Mouse (Mus musculus) lung, postnatal 0 days (tissue): Measurements from ENCODE around the gene Zbtb38. TPM values are rescaled to one million over a fixed set of nuclear protein-coding genes. Genes with fewer than 3 reads are reported as not detected.

ENCODE experiments used
- ATAC-seq: fragments of 200-750 bp; cut with Nextera tagmentation; 2 replicates; pipeline ENCODE4 v1.8.0; 2017; ENCODE audit warnings: moderate library complexity
- DNase-seq: peaks from one replicate; pipeline ENCODE4 v3.0.0-alpha.2; 2016; ENCODE audit warnings: low spot score
- H3K27ac ChIP-seq: fragments of 300-500 bp; sonication (generic); 2 replicates; pipeline ENCODE4 v1.5.1; 2014; ENCODE audit warnings: antibody characterized with exemption, mild to moderate bottlenecking, low read length, mixed read lengths
- H3K27me3 ChIP-seq: fragments of 300-500 bp; sonication (generic); replicated peaks from 2 replicates; pipeline ENCODE4 v1.6.1; 2014; ENCODE audit warnings: low read length, mixed read lengths; ENCODE audit not compliant: insufficient read depth
- H3K36me3 ChIP-seq: fragments of 300-500 bp; sonication (generic); 2 replicates; pipeline ENCODE4 v1.6.1; 2014; ENCODE audit warnings: low read length, mixed read lengths; ENCODE audit not compliant: insufficient read depth
- H3K4me1 ChIP-seq: fragments of 300-500 bp; sonication (generic); 2 replicates; pipeline ENCODE4 v1.6.1; 2014; ENCODE audit warnings: antibody characterized with exemption, low read depth, low read length, mixed read lengths; ENCODE audit not compliant: insufficient read depth
- H3K4me2 ChIP-seq: fragments of 300-500 bp; sonication (generic); replicated peaks from 2 replicates; pipeline ENCODE4 v1.6.1; 2014; ENCODE audit warnings: low read depth, mild to moderate bottlenecking, low read length, moderate library complexity, mixed read lengths
- H3K4me3 ChIP-seq: fragments of 300-500 bp; sonication (generic); 2 replicates; pipeline ENCODE4 v1.5.1; 2014; ENCODE audit warnings: low read depth, low read length
- H3K9ac ChIP-seq: fragments of 300-500 bp; sonication (generic); replicated peaks from 2 replicates; pipeline ENCODE4 v1.6.1; 2014; ENCODE audit warnings: low read depth, mild to moderate bottlenecking
- H3K9me3 ChIP-seq: fragments of 300-500 bp; sonication (generic); 2 replicates; pipeline ENCODE4 v1.6.1; 2016; ENCODE audit warnings: low read length, mixed read lengths
- CTCF ChIP-seq: IDR thresholded peaks from 2 replicates; pipeline ENCODE4 v1.5.1; 2016; ENCODE audit warnings: antibody characterized with exemption, mild to moderate bottlenecking
- EP300 ChIP-seq: IDR thresholded peaks from 2 replicates; pipeline ENCODE4 v1.6.1; 2016; ENCODE audit warnings: antibody characterized with exemption, mild to moderate bottlenecking, control low read depth
- WGBS: fragments of 180-500 bp; shearing (Covaris S2); extraction: QIAGEN DNeasy Blood & Tissue Kit; methylation state at CpG from one replicate; pipeline ENCODE4 v1.1.7; 2014; 5-methylcytosine and 5-hydroxymethylcytosine counted together
- polyA plus RNA-seq: library from polyadenylated mRNA; unstranded; fragments of >200 nt; fragmentation: Nextera tagmentation; extraction: Ambion mirVana; gene quantifications from 2 replicates; pipeline ENCODE4 v1.2.1, GENCODE M21; 2015

Zbtb38 gene
- polyA plus RNA-seq, 1 experiment from 2014 or later: 31.8 TPM

GRCm38 (mm10) chr9:96689076-96689475 lies 63.6 kb downstream of the Zbtb38 start:
- Histone ChIP-seq H3K4me1 (no peaks in the 10 kb centered on the region), H3K27me3 (no peaks in the 10 kb centered on the region), H3K4me2 (no peak overlapping the region), H3K27ac (peak overlapping the region; percentile 1; the same call in 1 of the 2 replicates), H3K9me3 (no peaks in the 10 kb centered on the region), H3K36me3 (peaks cover 5% of the 10 kb centered on the region; the same call in 1 of the 2 replicates), H3K9ac (no peak overlapping the region), H3K4me3 (no peak overlapping the region)
- WGBS: 57% methylated on average over 4 of the region's 4 CpGs
- ATAC-seq: peak; percentile 75
- TF ChIP-seq CTCF: no peak
- no peak for TF ChIP-seq EP300
- DNase-seq: peak; percentile 82

GRCm38 (mm10) chr9:96688194-96688875 lies 64.3 kb downstream of the Zbtb38 start:
- H3K27ac ChIP-seq: peak overlapping the region; percentile 59; the same call in 1 of the 2 replicates
- H3K4me2 ChIP-seq: no peak overlapping the region
- no peak overlapping the region for H3K9ac ChIP-seq
- TF ChIP-seq CTCF (no peak), EP300 (no peak)
- DNase-seq: peak; percentile 70
- peak; percentile 32 for ATAC-seq
- peaks cover 5% of the 10 kb centered on the region; the same call in 1 of the 2 replicates for H3K36me3 ChIP-seq
- H3K9me3 ChIP-seq: no peaks in the 10 kb centered on the region
- 55% methylated on average over 21 of the region's 21 CpGs for WGBS
- no peaks in the 10 kb centered on the region for H3K4me1 ChIP-seq
- no peak overlapping the region for H3K4me3 ChIP-seq
- no peaks in the 10 kb centered on the region for H3K27me3 ChIP-seq

DNA sequence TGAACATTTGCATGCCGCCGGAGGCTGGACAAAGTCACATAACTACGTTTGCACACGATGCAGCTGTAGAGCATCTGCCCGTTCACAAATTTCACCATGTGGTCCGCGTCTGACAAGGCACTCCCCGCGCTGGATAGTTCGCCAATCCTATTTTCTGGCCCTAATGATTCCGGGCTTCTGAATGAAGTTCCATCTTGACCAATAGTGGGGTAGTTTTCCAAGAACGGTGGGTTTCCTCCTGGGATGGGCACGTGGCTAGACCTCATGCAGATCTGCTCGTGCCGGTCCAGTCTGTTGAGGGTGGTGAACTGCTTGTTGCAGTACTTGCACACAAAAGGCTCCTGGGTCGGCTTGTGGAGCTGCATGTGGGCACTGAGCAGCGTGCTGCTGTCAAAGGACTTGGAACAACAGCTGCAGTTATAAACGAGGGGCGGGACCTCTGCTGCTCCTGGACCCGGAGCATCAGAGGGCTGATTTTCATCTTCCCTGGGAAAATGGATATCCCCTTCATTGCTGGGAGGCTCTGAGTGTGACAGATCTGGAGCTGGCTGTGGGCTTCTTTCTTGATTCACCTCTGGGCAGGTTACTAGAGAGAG lies 64.9 kb downstream of the Zbtb38 start:
- 76% methylated on average over 20 of the region's 20 CpGs for WGBS
- Histone ChIP-seq H3K27ac (peak overlapping the region; percentile 59; the same call in 1 of the 2 replicates), H3K36me3 (peaks cover 5% of the 10 kb centered on the region; the same call in 1 of the 2 replicates), H3K9me3 (no peaks in the 10 kb centered on the region), H3K9ac (no peak overlapping the region), H3K27me3 (no peaks in the 10 kb centered on the region), H3K4me2 (no peak overlapping the region), H3K4me1 (no peaks in the 10 kb centered on the region), H3K4me3 (no peak overlapping the region)
- DNase-seq: no peak
- TF ChIP-seq EP300 (no peak), CTCF (no peak)
- ATAC-seq: no peak

DNA sequence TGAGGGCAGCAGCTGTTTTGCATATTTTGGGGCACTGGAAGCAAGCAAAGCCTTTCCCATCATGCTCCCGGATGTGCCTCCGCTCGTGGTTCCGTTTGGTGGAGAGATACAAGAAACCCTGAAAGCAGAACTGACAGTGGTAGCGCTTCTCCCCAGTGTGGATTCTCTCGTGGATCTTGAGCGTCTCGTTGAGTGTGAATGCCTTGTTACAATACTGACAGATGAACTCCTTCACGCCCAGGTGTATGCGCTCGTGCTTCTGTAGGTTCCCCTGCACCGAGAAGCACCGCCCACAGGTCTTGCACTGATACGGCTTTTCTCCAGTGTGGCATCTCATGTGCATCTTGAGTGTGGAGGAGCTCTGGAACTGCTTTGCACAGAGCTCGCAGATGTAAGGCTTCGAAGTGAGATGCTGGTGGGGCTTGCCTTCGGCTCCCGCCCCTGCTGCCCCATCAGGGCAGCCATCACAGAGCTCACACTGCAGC lies 67.0 kb downstream of the Zbtb38 start:
- no peak overlapping the region for H3K4me3 ChIP-seq
- DNase-seq (no peak), ATAC-seq (no peak)
- TF ChIP-seq EP300 (no peak), CTCF (no peak)
- 90% methylated on average over 18 of the region's 18 CpGs for WGBS
- H3K4me1 ChIP-seq: no peaks in the 10 kb centered on the region
- no peak overlapping the region for H3K27ac ChIP-seq
- no peaks in the 10 kb centered on the region for H3K27me3 ChIP-seq
- H3K9me3 ChIP-seq: no peaks in the 10 kb centered on the region
- no peak overlapping the region for H3K9ac ChIP-seq
- no peak overlapping the region for H3K4me2 ChIP-seq
- peaks cover 5% of the 10 kb centered on the region; the same call in 1 of the 2 replicates for H3K36me3 ChIP-seq

GRCm38 (mm10) chr9:96684866-96685599 lies 67.6 kb downstream of the Zbtb38 start:
- Histone ChIP-seq H3K9ac (no peak overlapping the region), H3K4me1 (no peaks in the 10 kb centered on the region), H3K36me3 (peaks cover 5% of the 10 kb centered on the region; the same call in 1 of the 2 replicates), H3K27me3 (no peaks in the 10 kb centered on the region), H3K9me3 (no peaks in the 10 kb centered on the region), H3K4me2 (no peak overlapping the region), H3K4me3 (no peak overlapping the region), H3K27ac (no peak overlapping the region)
- WGBS: 84% methylated on average over 14 of the region's 14 CpGs
- no peak for ATAC-seq
- TF ChIP-seq EP300: no peak
- TF ChIP-seq CTCF: no peak
- no peak for DNase-seq

- 90% methylated on average over 4 of the region's 4 CpGs for WGBS
- TF ChIP-seq EP300: no peak
- no peak for TF ChIP-seq CTCF
- no peak for DNase-seq
- Histone ChIP-seq H3K27ac (no peak overlapping the region), H3K9ac (no peak overlapping the region), H3K27me3 (no peaks in the 10 kb centered on the region), H3K4me3 (no peak overlapping the region), H3K4me1 (no peaks in the 10 kb centered on the region), H3K4me2 (no peak overlapping the region), H3K36me3 (peaks cover 5% of the 10 kb centered on the region; the same call in 1 of the 2 replicates), H3K9me3 (no peaks in the 10 kb centered on the region)
- no peak for ATAC-seq
Observed at GRCm38 (mm10) chr9:96684165-96684792, 68.4 kb downstream of the Zbtb38 start.
